Mouse (Mus musculus) natural killer cell, adult 2 months (primary cell): ENCODE results near the gene Slc7a1.
"Not testable (repeated sequence)": the region's sequence is repeated elsewhere in the genome, so short reads cannot be mapped to it uniquely, and the experiment has no call there.

ENCODE experiments used
- DNase-seq, 2 experiments: peaks; one replicate each; pipeline ENCODE4 v3.0.0; 2022; ENCODE audit warnings: low spot score in 2 of 2

Slc7a1 gene

GRCm38 (mm10) chr5:148326295-148326694, 73.4 kb downstream of the Slc7a1 start:
- not testable (repeated sequence) for DNase-seq

- peak; percentile 31 to 49 for DNase-seq
Measured at GRCm38 (mm10) chr5:148325317-148325885, 74.3 kb downstream of the Slc7a1 start.

GRCm38 (mm10) chr5:148314931-148315330, 84.8 kb downstream of the Slc7a1 start:
- DNase-seq: no peak

GRCm38 (mm10) chr5:148312443-148312842, 87.3 kb downstream of the Slc7a1 start:
- no peak for DNase-seq

- peak in 1 of 2 experiments; percentile 36 for DNase-seq
Measured at GRCm38 (mm10) chr5:148310790-148311189, 88.9 kb downstream of the Slc7a1 start.

- no peak for DNase-seq
Measured at GRCm38 (mm10) chr5:148304112-148304511, 95.6 kb downstream of the Slc7a1 start.

GRCm38 (mm10) chr5:148302968-148303367, 96.7 kb downstream of the Slc7a1 start:
- DNase-seq: no peak

GRCm38 (mm10) chr5:148293346-148293745, 106.4 kb downstream of the Slc7a1 start:
- peak in 1 of 2 experiments; percentile 11 for DNase-seq

GRCm38 (mm10) chr5:148292862-148293261, 106.8 kb downstream of the Slc7a1 start:
- no peak for DNase-seq

GRCm38 (mm10) chr5:148289951-148290350, 109.8 kb downstream of the Slc7a1 start:
- no peak for DNase-seq

GRCm38 (mm10) chr5:148288804-148289203, 110.9 kb downstream of the Slc7a1 start:
- DNase-seq: no peak

- no peak for DNase-seq
Measured at GRCm38 (mm10) chr5:148287529-148287928, 112.2 kb downstream of the Slc7a1 start.

- no peak for DNase-seq
Measured at GRCm38 (mm10) chr5:148283584-148283983, 116.1 kb downstream of the Slc7a1 start.

- no peak for DNase-seq
Measured at GRCm38 (mm10) chr5:148283177-148283576, 116.5 kb downstream of the Slc7a1 start.

GRCm38 (mm10) chr5:148282631-148283030, 117.1 kb downstream of the Slc7a1 start:
- DNase-seq: no peak

GRCm38 (mm10) chr5:148282093-148282492, 117.6 kb downstream of the Slc7a1 start:
- no peak for DNase-seq

GRCm38 (mm10) chr5:148280321-148280720, 119.4 kb downstream of the Slc7a1 start:
- DNase-seq: no peak

- no peak for DNase-seq
Measured at GRCm38 (mm10) chr5:148278233-148278632, 121.5 kb downstream of the Slc7a1 start.
